Mouse (Mus musculus) lung, postnatal 36 days (tissue): ENCODE measurements around the gene Sucla2.
"Not testable (repeated sequence)": the region's sequence is repeated elsewhere in the genome, so short reads cannot be mapped to it uniquely, and the experiment has no call there.

ENCODE experiments used
- DNase-seq: peaks from one replicate; pipeline ENCODE4 v3.0.0; 2022; ENCODE audit warnings: mixed read lengths

Gene Sucla2

DNA sequence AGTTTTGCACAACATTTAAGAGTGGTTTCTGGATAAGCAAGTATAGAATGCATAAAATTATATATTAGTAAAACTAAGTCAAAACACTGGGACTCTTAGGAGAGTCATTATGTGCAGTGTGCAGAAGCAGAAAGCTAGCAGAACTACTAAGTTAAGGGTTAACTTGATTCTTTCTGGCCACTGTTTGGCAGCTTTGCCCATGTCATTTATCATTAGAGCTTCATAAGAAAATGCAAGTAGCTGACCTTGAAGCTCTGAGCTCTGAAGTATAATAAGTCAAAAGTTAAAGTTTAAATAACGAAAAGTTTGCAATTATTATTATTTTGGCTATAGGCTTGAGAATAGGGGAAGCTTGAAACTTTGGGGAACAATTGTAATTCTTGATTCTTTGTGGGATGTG is 89.8 kb downstream of the Sucla2 start:
- not testable (repeated sequence) for DNase-seq

DNA sequence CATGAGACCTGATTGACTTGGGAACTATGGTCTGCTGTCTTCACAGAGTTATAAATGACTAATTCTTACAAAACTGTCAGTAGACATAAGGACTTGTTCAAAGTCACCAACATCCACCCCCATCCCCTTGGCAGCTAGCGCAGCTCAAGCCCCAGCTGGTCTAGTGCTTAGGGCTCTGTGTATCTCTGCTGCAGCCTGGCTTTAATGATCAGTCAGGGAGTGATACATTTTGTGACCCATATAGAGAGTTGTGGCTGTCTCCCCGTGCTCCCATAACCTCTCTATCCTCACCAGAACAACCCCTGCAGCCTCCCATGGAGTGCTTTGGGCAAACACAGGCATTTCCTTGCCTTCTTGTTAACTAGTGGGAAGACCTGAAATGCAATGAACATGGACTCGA is 95.8 kb downstream of the Sucla2 start:
- no peak for DNase-seq

DNA sequence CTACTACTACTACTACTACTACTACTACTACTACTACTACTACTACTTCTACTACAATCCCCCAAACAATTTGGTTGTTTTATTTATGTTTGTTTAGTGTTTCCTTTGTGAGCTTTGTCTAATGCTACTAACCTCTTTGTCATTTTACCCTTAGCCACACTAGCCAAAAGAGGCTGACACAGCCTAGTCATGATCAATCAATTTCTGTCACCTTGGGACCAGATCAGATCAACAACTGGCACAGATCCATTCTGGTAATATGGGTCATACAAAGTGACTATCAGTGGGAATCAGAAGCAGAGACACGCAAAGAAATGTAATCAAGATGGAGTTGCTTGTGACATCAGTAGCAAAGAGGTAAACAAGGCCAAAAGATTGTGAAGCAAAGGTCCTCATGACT is 97.9 kb downstream of the Sucla2 start:
- DNase-seq = no peak

DNA sequence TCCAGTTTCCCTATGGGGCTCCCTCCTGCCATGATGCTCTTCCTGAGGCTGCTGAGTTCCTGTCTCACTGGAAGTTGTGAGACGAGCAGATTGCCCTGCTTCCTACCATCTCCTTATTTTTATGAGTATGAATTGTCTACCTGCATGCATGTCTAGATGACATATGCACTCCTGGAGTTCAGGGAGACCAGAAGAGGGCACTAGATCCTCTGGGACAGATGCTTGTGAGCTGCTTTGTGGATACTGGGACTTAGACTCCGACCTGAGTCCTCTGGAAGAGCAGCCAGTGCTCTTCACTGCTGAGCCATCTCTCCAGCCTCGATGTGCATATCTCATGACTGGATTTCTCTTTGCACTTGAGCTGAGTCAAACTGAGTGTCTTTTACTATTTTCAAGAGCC is 100.3 kb downstream of the Sucla2 start:
- no peak for DNase-seq

- no peak for DNase-seq
Observed at GRCm38 (mm10) chr14:73631511-73631910, 106.4 kb downstream of the Sucla2 start.

- DNase-seq = peak; percentile 19
Observed at GRCm38 (mm10) chr14:73632648-73633263, 107.6 kb downstream of the Sucla2 start.

DNA sequence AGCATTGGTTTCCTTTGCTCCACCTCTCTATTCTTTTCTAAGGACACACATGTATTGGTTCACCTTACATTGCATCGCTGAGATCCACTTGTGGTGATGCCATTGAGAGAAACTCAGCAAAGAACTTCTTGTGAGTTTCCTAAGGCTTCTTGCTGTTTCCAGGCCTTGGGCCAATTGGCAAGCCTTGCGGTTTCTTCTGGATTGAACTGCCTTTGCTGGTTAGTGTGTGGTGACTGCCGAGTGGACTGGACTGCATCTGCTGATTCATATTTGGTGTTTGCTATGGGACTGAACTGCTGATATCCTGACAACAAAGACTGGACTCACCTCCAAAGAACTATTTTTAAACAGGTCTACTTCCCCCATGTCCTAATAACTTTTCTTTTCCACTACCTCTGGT is 109.2 kb downstream of the Sucla2 start:
- no peak for DNase-seq

GRCm38 (mm10) chr14:73637460-73637859 is 112.3 kb downstream of the Sucla2 start:
- DNase-seq = peak; percentile 32
